Mouse (Mus musculus): ENCODE results near the gene Trim44. TPM values are rescaled to one million over a fixed set of nuclear protein-coding genes. Genes with fewer than 3 reads are reported as not detected.

Gene Trim44
- total and polyA plus RNA-seq, 3 experiments, result 21.7 to 55.3 (median 49.1) TPM

DNA sequence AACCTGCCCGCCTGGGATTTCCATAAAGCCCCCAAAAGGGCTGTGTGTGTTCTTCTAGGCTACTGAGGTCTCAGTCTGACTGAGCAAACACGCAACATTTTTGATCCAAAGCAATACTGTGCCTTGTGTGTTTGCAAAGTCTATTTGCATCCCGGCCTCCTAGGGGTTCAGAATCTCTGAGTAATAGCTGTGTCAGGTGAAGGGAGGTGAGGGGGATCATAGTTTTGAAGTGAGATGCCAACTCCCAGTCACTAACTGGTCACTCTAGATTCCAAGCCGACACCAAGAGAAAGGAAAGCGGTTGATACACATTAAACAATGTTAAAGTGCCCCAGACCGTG, 6.3 kb downstream of the Trim44 start:
- Histone ChIP-seq H3K4me3 (ENCODE audit: control insufficient read depth in 1 of 2, insufficient read depth in 1 of 2, low read depth in 2 of 2, low read length in 2 of 2) (peak overlapping the region; percentile 60 to 71), H3K36me3 (ENCODE audit: control insufficient read depth in 1 of 2, insufficient read depth in 2 of 2, low read length in 2 of 2) (peaks cover 0 to 42% of the 10 kb centered on the region in 2 experiments; a peak in 3 of 4 replicates), H3K79me2 (ENCODE audit: control insufficient read depth, insufficient read depth, low read length, poor library complexity) (peaks cover 34% of the 10 kb centered on the region), H3K27ac (ENCODE audit: control insufficient read depth, low read depth, low read length) (peak overlapping the region; percentile 91), H3K9me3 (replicated peaks; ENCODE audit: insufficient read depth, low read length) (no peaks in the 10 kb centered on the region), H3K4me1 (ENCODE audit: control insufficient read depth in 1 of 2, insufficient read depth in 2 of 2, low read length in 2 of 2) (peaks cover 25 to 31% of the 10 kb centered on the region in 2 experiments), H3K27me3 (ENCODE audit: control insufficient read depth in 1 of 2, insufficient read depth in 2 of 2, low read length in 2 of 2) (no peaks in the 10 kb centered on the region), H3K9ac (ENCODE audit: control insufficient read depth, low read depth, low read length, poor library complexity, severe bottlenecking) (peak overlapping the region; percentile 89)
- no peak for DNase-seq (ENCODE audit: low read depth, low spot score)
- TF ChIP-seq POLR2A (IDR thresholded peaks at IDR 0.05; ENCODE audit: control insufficient read depth in 1 of 2, insufficient read depth in 1 of 2, low read depth in 1 of 2, low read length in 2 of 2, poor library complexity in 1 of 2) (no peak; a peak in 1 of 4 replicates), TAL1 (IDR thresholded peaks at IDR 0.05; ENCODE audit: low read length) (peak; percentile 0; the same call in 1 of the 2 replicates), HCFC1 (IDR thresholded peaks at IDR 0.05; ENCODE audit: low read depth, low read length) (no peak), MAX (IDR thresholded peaks at IDR 0.05; ENCODE audit: low read length) (no peak), CHD1 (IDR thresholded peaks at IDR 0.05; ENCODE audit: low read depth, low read length) (0 out of 2 replicates have a peak, but pooled peaks have one; percentile 37)

DNA sequence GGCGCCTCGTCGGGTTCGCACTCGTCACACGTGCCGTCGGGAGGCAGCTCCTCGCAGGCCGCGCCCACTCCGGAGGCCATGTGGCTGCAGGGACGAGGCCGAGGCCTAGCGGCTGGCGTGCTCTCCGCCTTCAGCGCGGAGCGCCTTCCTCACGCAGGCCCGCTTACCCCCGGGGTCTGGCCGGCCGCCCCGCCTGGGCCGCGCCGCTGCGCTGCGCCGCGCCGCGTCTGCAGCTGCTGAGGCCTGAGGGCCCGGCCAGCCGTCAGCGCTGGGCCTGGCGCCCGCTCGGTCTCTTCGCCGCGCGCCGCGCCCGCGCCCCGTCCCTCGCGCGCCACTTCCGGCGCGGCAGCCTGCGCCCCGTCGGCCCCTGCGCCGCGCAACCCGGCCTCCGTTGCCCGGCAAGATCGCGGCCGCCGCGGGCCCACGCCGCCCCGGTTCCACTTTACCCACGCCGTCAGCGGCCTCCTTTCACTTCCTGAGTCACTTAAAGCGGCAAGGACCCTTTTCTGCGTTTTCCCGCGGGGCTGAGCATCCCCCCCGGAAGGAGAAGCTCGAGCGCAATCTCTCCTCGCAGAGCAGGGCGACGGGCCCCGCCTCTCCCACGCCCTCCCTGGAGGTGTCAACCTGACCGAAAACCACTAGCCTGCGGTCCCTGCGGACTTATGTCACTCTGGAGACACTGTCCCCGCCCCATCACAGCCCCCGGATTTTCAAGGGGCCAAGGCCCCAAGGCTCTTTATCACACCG, 6.8 kb downstream of the Trim44 start:
- H3K27ac ChIP-seq (ENCODE audit: control insufficient read depth, low read depth, low read length), result peak overlapping the region; percentile 91
- peak overlapping the region; percentile 89 for H3K9ac ChIP-seq (ENCODE audit: control insufficient read depth, low read depth, low read length, poor library complexity, severe bottlenecking)
- H3K9me3 ChIP-seq (replicated peaks; ENCODE audit: insufficient read depth, low read length), result no peaks in the 10 kb centered on the region
- peak; percentile 96 for DNase-seq (ENCODE audit: low read depth, low spot score)
- H3K27me3 ChIP-seq (ENCODE audit: control insufficient read depth in 1 of 2, insufficient read depth in 2 of 2, low read length in 2 of 2), result no peaks in the 10 kb centered on the region
- peak overlapping the region; percentile 67 to 71 for H3K4me3 ChIP-seq (ENCODE audit: control insufficient read depth in 1 of 2, insufficient read depth in 1 of 2, low read depth in 2 of 2, low read length in 2 of 2)
- H3K4me1 ChIP-seq (ENCODE audit: control insufficient read depth in 1 of 2, insufficient read depth in 2 of 2, low read length in 2 of 2), result peaks cover 28 to 29% of the 10 kb centered on the region in 2 experiments
- peaks cover 0 to 44% of the 10 kb centered on the region in 2 experiments; a peak in 3 of 4 replicates for H3K36me3 ChIP-seq (ENCODE audit: control insufficient read depth in 1 of 2, insufficient read depth in 2 of 2, low read length in 2 of 2)
- peaks cover 40% of the 10 kb centered on the region for H3K79me2 ChIP-seq (ENCODE audit: control insufficient read depth, insufficient read depth, low read length, poor library complexity)
- peak; percentile 65 for TF ChIP-seq SIN3A (IDR thresholded peaks at IDR 0.05; ENCODE audit: low read length)
- no peak for TF ChIP-seq USF2 (IDR thresholded peaks at IDR 0.05; ENCODE audit: borderline replicate concordance in 1 of 2, insufficient read depth in 1 of 2, low read depth in 1 of 2, low read length in 2 of 2)
- peak; percentile 29 for TF ChIP-seq CHD2 (IDR thresholded peaks at IDR 0.05; ENCODE audit: low read length)
- TF ChIP-seq ZKSCAN1 (IDR thresholded peaks at IDR 0.05; ENCODE audit: low read depth, low read length), result no peak
- TF ChIP-seq ZNF384 (IDR thresholded peaks at IDR 0.05; ENCODE audit: low read depth, low read length), result no peak
- no peak for TF ChIP-seq MEF2A (IDR thresholded peaks at IDR 0.05; ENCODE audit: extremely low read depth, insufficient replicate concordance, low read depth, low read length, poor library complexity, severe bottlenecking)
- TF ChIP-seq NELFE (IDR thresholded peaks at IDR 0.05; ENCODE audit: low read depth, low read length), result peak; percentile 71
- TF ChIP-seq USF1 (IDR thresholded peaks at IDR 0.05; ENCODE audit: low read depth, low read length), result peak; percentile 34; the same call in 1 of the 2 replicates
- no peak for TF ChIP-seq ZC3H11A (IDR thresholded peaks at IDR 0.05; ENCODE audit: low read depth, low read length)
- TF ChIP-seq TCF12 (IDR thresholded peaks at IDR 0.05; ENCODE audit: low read depth, low read length), result 0 out of 2 replicates have a peak, but pooled peaks have one; percentile 44
- peak; percentile 84 for TF ChIP-seq HCFC1 (IDR thresholded peaks at IDR 0.05; ENCODE audit: low read depth, low read length)
- TF ChIP-seq RAD21 (IDR thresholded peaks at IDR 0.05; ENCODE audit: low read depth, low read length), result no peak
- TF ChIP-seq POLR2AphosphoS5 (IDR thresholded peaks at IDR 0.05; ENCODE audit: borderline replicate concordance, low read depth, low read length), result no peak
- TF ChIP-seq SMC3 (IDR thresholded peaks at IDR 0.05; ENCODE audit: low read depth, low read length), result no peak
- TF ChIP-seq ETS1 (IDR thresholded peaks at IDR 0.05; ENCODE audit: low read depth, low read length), result peak; percentile 45; the same call in 1 of the 2 replicates
- peak; percentile 96 for TF ChIP-seq MAX (IDR thresholded peaks at IDR 0.05; ENCODE audit: low read length)
- TF ChIP-seq EP300 (IDR thresholded peaks at IDR 0.05; ENCODE audit: low read depth in 1 of 2, low read length in 2 of 2), result peak in 1 of 2 experiments; percentile 43; a peak in 2 of 4 replicates
- TF ChIP-seq MYB (IDR thresholded peaks at IDR 0.05; ENCODE audit: low read depth, low read length), result no peak
- no peak for TF ChIP-seq CHD1 (IDR thresholded peaks at IDR 0.05; ENCODE audit: low read depth, low read length)
- TF ChIP-seq ELF1 (IDR thresholded peaks at IDR 0.05; ENCODE audit: low read depth, low read length), result peak; percentile 63
- no peak for TF ChIP-seq ZMIZ1 (IDR thresholded peaks at IDR 0.05; ENCODE audit: low read depth, low read length)
- peak; percentile 68 for TF ChIP-seq KAT2A (conservative IDR thresholded peaks at IDR 0.05; ENCODE audit: low read depth, low read length)
- TF ChIP-seq RCOR1 (IDR thresholded peaks at IDR 0.05; ENCODE audit: low read depth, low read length), result peak; percentile 19; the same call in 1 of the 2 replicates
- TF ChIP-seq MAFK (IDR thresholded peaks at IDR 0.05; ENCODE audit: borderline replicate concordance, low read depth, low read length), result no peak
- TF ChIP-seq GABPA (IDR thresholded peaks at IDR 0.05; ENCODE audit: low read depth, low read length), result no peak
- TF ChIP-seq TAL1 (IDR thresholded peaks at IDR 0.05; ENCODE audit: low read length), result peak; percentile 29
- peak; percentile 83; the same call in 1 of the 2 replicates for TF ChIP-seq BHLHE40 (IDR thresholded peaks at IDR 0.05; ENCODE audit: borderline replicate concordance, low read depth, low read length)
- TF ChIP-seq CTCF (IDR thresholded peaks at IDR 0.05 in 2 of 3, conservative IDR thresholded peaks at IDR 0.05 in 1 of 3; ENCODE audit: control insufficient read depth in 1 of 3, insufficient read depth in 1 of 3, low read depth in 2 of 3, low read length in 3 of 3, poor library complexity in 1 of 3, severe bottlenecking in 1 of 3), result no peak
